Mouse (Mus musculus) left cerebral cortex, adult 18-20 months (tissue): ENCODE measurements around the gene Adgrb3. TPM values are rescaled to one million over a fixed set of nuclear protein-coding genes. Genes with fewer than 3 reads are reported as not detected.
"Not testable (repeated sequence)": the region's sequence is repeated elsewhere in the genome, so short reads cannot be mapped to it uniquely, and the experiment has no call there.

Source experiments
- DNase-seq, 2 experiments: peaks; one replicate each; pipeline ENCODE4 v3.0.0; 2021 to 2022; ENCODE audit warnings: low spot score in 2 of 2, mixed read lengths in 1 of 2
- total RNA-seq, 2 experiments: library from RNA; stranded (reverse); gene quantifications; 2 replicates each; pipeline ENCODE4 v1.2.3; 2021

Adgrb3 gene
- total RNA-seq, 2 experiments from 2014 or later: 91.4 to 92.2 TPM

- no peak for DNase-seq
Observed at GRCm38 (mm10) chr1:25542891-25543290, 286.6 kb downstream of the Adgrb3 start.

GRCm38 (mm10) chr1:25526976-25527375 lies 302.5 kb downstream of the Adgrb3 start:
- DNase-seq: no peak

- DNase-seq: peak in 1 of 2 experiments; percentile 18
Observed at GRCm38 (mm10) chr1:25510321-25511055, 319.0 kb downstream of the Adgrb3 start.

GRCm38 (mm10) chr1:25504313-25504712 lies 325.2 kb downstream of the Adgrb3 start:
- DNase-seq: peak; percentile 23 to 44

GRCm38 (mm10) chr1:25503524-25503923 lies 326.0 kb downstream of the Adgrb3 start:
- no peak for DNase-seq

GRCm38 (mm10) chr1:25495202-25495914 lies 334.1 kb downstream of the Adgrb3 start:
- no peak for DNase-seq

- no peak for DNase-seq
Observed at GRCm38 (mm10) chr1:25491503-25491902, 338.0 kb downstream of the Adgrb3 start.

GRCm38 (mm10) chr1:25490174-25490573 lies 339.3 kb downstream of the Adgrb3 start:
- no peak for DNase-seq

- no peak for DNase-seq
Observed at GRCm38 (mm10) chr1:25475699-25476098, 353.8 kb downstream of the Adgrb3 start.

GRCm38 (mm10) chr1:25474469-25474868 lies 355.0 kb downstream of the Adgrb3 start:
- DNase-seq: no peak

- not testable (repeated sequence) for DNase-seq
Observed at GRCm38 (mm10) chr1:25471612-25472011, 357.9 kb downstream of the Adgrb3 start.

- no peak for DNase-seq
Observed at GRCm38 (mm10) chr1:25462612-25463011, 366.9 kb downstream of the Adgrb3 start.

GRCm38 (mm10) chr1:25435506-25435905 lies 394.0 kb downstream of the Adgrb3 start:
- no peak for DNase-seq

GRCm38 (mm10) chr1:25430219-25430862 lies 399.2 kb downstream of the Adgrb3 start:
- no peak for DNase-seq

- DNase-seq: no peak
Observed at GRCm38 (mm10) chr1:25420701-25421100, 408.8 kb downstream of the Adgrb3 start.

- DNase-seq: no peak
Observed at GRCm38 (mm10) chr1:25419378-25419777, 410.1 kb downstream of the Adgrb3 start.

- no peak for DNase-seq
Observed at GRCm38 (mm10) chr1:25415084-25415483, 414.4 kb downstream of the Adgrb3 start.

GRCm38 (mm10) chr1:25364186-25364585 lies 465.3 kb downstream of the Adgrb3 start:
- no peak for DNase-seq

- DNase-seq: no peak
Observed at GRCm38 (mm10) chr1:25358554-25358953, 471.0 kb downstream of the Adgrb3 start.

GRCm38 (mm10) chr1:25355486-25355885 lies 474.0 kb downstream of the Adgrb3 start:
- DNase-seq: no peak

- no peak for DNase-seq
Observed at GRCm38 (mm10) chr1:25344876-25345275, 484.6 kb downstream of the Adgrb3 start.

GRCm38 (mm10) chr1:25325406-25325805 lies 504.1 kb downstream of the Adgrb3 start:
- no peak for DNase-seq
